In genomic region chr15:79029519-79030241, GRCm38 (mm10) we compare ENCODE assay signal across 8 mouse cellular contexts. TPM values are rescaled to one million over a fixed set of nuclear protein-coding genes. Genes with fewer than 3 reads are reported as not detected.
A peak's percentile ranks its signal among the peaks of the same experiment; 100 is the strongest.
DNase-seq lines count a peak whose midpoint lies in the region; ATAC-seq lines count a peak whose summit lies in the region.

No protein-coding gene starts in this region.

- ATAC-seq in heart, embryonic 15.5 days (replicated peaks; ENCODE audit: insufficient number of reproducible peaks, insufficient read depth, low FRiP score, low read depth), result no peak
- ATAC-seq in liver, embryonic 16.5 days (ENCODE audit: low read depth), result no peak
- no peak for ATAC-seq in inflammation-experienced regulatory T-cells, adult 6 months

- H3K36me3 ChIP-seq in heart, embryonic 15.5 days, result no peaks in the 10 kb centered on the region
- no peaks in the 10 kb centered on the region for H3K36me3 ChIP-seq in liver, embryonic 16.5 days (ENCODE audit: control insufficient read depth, insufficient read depth)

- H3K9me3 ChIP-seq in heart, embryonic 15.5 days (replicated peaks), result no peaks in the 10 kb centered on the region
- H3K9me3 ChIP-seq in liver, embryonic 16.5 days (replicated peaks; ENCODE audit: control insufficient read depth, low read length), result no peaks in the 10 kb centered on the region

- WGBS in heart, embryonic 15.5 days, result 9% methylated on average over 11 of the region's 11 CpGs
- 10% methylated on average over 11 of the region's 11 CpGs for WGBS in liver, embryonic 16.5 days (ENCODE audit: insufficient replicate concordance)

- peak overlapping the region; percentile 77 for H3K4me3 ChIP-seq in heart, embryonic 15.5 days
- H3K4me3 ChIP-seq in liver, embryonic 16.5 days (ENCODE audit: low read depth, low read length), result peak overlapping the region; percentile 67

- H3K27ac ChIP-seq in heart, embryonic 15.5 days, result peak overlapping the region; percentile 96
- H3K27ac ChIP-seq in liver, embryonic 16.5 days (ENCODE audit: low read length), result peak overlapping the region; percentile 49

- H3K4me2 ChIP-seq in heart, embryonic 15.5 days, result peak overlapping the region; percentile 98
- H3K4me2 ChIP-seq in liver, embryonic 16.5 days (ENCODE audit: low read depth, low read length), result peak overlapping the region; percentile 75

- no peaks in the 10 kb centered on the region for H3K27me3 ChIP-seq in heart, embryonic 15.5 days
- H3K27me3 ChIP-seq in liver, embryonic 16.5 days (ENCODE audit: control insufficient read depth, insufficient read depth, low read depth, low read length), result peaks cover 69% of the 10 kb centered on the region

- peak overlapping the region; percentile 98 for H3K9ac ChIP-seq in heart, embryonic 15.5 days
- H3K9ac ChIP-seq in liver, embryonic 16.5 days (ENCODE audit: low read depth, low read length), result peak overlapping the region; percentile 54

- H3K4me1 ChIP-seq in heart, embryonic 15.5 days (replicated peaks), result peaks cover 31% of the 10 kb centered on the region
- H3K4me1 ChIP-seq in liver, embryonic 16.5 days (ENCODE audit: control insufficient read depth, low read depth, low read length), result peaks cover 15% of the 10 kb centered on the region

- DNase-seq in kidney, adult 11 months, result peak; percentile 34
- DNase-seq in kidney, adult 8-10 months, result no peak
- DNase-seq in NIH3T3 (ENCODE audit: low read depth), result peak; percentile 56
- no peak for DNase-seq in urinary bladder, postnatal 10 days (ENCODE audit: low spot score)
- no peak for DNase-seq in thymus, adult 18-20 months

RNA-seq across cellular contexts. Expression of gene H1f0, which starts 1.4 kb away (rescaled TPM):
- 289 and 300 TPM in 2 replicates for polyA plus RNA-seq in heart, embryonic 15.5 days (2015; fragmentation: Nextera tagmentation; extraction: Ambion mirVana)
- 134 and 136 TPM in 2 replicates for polyA plus RNA-seq in liver, embryonic 16.5 days (2015; fragmentation: Nextera tagmentation; extraction: Ambion mirVana)
- 10 to 100 TPM; 31.0 to 52.3 (median 36.9) TPM for polyA plus RNA-seq in inflammation-experienced regulatory T-cells, adult 6 months (2017; shearing (Covaris generic))

RNA-seq across cellular contexts. Expression of gene Galr3, which starts 12.0 kb away (rescaled TPM):
- polyA plus RNA-seq in heart, embryonic 15.5 days (2015; fragmentation: Nextera tagmentation; extraction: Ambion mirVana), result not detected in 2 replicates
- polyA plus RNA-seq in liver, embryonic 16.5 days (2015; fragmentation: Nextera tagmentation; extraction: Ambion mirVana), result 0.20 TPM in 1 of 2 replicates, not detected in the other
- not detected for polyA plus RNA-seq in inflammation-experienced regulatory T-cells, adult 6 months (2017; shearing (Covaris generic))

RNA-seq across cellular contexts. Expression of gene Ankrd54, which starts 33.0 kb away (rescaled TPM):
- 20.4 and 31.6 TPM in 2 replicates for polyA plus RNA-seq in heart, embryonic 15.5 days (2015; fragmentation: Nextera tagmentation; extraction: Ambion mirVana)
- polyA plus RNA-seq in liver, embryonic 16.5 days (2015; fragmentation: Nextera tagmentation; extraction: Ambion mirVana), result 36.7 and 40.9 TPM in 2 replicates
- polyA plus RNA-seq in inflammation-experienced regulatory T-cells, adult 6 months (2017; shearing (Covaris generic)), result 10 to 100 TPM in 1 of 3 experiments, 1 to 10 TPM in 2; 5.5 to 10.8 (median 9.2) TPM

RNA-seq across cellular contexts. Expression of gene Eif3l, which starts 45.3 kb away (rescaled TPM):
- 131 and 151 TPM in 2 replicates for polyA plus RNA-seq in heart, embryonic 15.5 days (2015; fragmentation: Nextera tagmentation; extraction: Ambion mirVana)
- polyA plus RNA-seq in liver, embryonic 16.5 days (2015; fragmentation: Nextera tagmentation; extraction: Ambion mirVana), result 107 and 109 TPM in 2 replicates
- polyA plus RNA-seq in inflammation-experienced regulatory T-cells, adult 6 months (2017; shearing (Covaris generic)), result 100 to 1,000 TPM; 224 to 286 (median 240) TPM

Comparison
In these comparisons a context has a peak if more than half of its experiments do, and no peak if none do; other contexts are left out.
1. DNase-seq: peak in kidney, adult 11 months (single experiment) and NIH3T3 (single experiment); none in kidney, adult 8-10 months (0 of 2), urinary bladder, postnatal 10 days (single experiment) and thymus, adult 18-20 months (0 of 2).